Mouse (Mus musculus) left cerebral cortex, adult 11 months (tissue): ENCODE data around the gene Ccser1.

Source experiments
- DNase-seq: peaks from one replicate; pipeline ENCODE4 v3.0.0; 2022; ENCODE audit warnings: low spot score

Gene Ccser1

DNA sequence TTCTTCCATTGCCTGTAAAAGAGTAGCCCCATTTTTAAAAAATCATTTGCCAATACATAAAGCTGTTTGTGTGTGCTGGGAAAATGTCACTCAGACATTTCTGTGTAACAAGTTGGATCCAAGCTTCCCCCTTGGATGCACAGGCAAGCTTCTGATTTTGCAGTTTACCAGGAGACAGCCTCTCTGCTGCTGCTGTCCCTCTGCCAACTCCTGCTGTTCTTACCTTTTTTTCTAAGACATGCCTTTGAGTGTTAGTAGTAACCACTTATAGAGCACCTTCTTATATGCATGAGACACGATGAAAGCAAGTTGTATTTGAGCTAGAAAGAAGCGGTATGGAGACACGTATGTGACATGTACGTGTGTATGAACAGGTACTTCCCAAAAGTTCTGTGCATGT lies 120.3 kb downstream of the Ccser1 start:
- DNase-seq = no peak

DNA sequence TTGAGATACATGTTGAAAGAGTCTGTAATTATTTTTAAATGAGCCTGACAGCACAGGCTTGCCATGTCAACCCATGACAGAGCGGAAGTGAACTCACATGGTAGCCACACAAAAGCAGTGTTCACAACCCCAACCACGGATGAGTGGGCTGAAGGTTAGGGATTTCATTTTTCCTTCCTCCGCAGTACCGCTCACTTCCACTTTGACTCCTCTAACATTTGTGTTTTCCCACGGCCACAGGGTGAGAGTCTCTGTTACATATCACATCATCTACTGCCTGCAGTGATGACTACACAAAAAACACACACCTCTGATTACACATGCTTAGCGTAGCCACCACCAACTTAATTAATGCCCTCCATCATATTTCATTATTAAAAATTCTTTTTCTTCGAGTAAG lies 120.9 kb downstream of the Ccser1 start:
- no peak for DNase-seq

DNA sequence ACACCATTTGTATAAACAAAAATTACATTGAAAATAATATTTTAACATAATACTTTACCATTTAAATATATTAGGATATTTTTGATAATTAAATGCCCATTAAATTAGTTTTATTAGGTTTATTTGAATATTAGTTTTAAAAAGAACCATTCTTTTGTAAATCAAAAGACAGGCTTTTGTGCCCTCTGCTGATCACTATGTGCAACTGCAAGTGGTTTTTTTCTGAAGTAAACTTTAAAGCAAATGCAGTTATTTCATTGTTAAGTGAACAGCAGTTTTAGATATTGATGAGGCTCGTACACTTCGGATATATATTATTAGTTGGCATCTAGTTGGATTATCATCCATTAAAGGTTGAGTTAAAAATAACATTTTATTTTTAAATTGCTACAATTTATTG lies 121.5 kb downstream of the Ccser1 start:
- DNase-seq = no peak

DNA sequence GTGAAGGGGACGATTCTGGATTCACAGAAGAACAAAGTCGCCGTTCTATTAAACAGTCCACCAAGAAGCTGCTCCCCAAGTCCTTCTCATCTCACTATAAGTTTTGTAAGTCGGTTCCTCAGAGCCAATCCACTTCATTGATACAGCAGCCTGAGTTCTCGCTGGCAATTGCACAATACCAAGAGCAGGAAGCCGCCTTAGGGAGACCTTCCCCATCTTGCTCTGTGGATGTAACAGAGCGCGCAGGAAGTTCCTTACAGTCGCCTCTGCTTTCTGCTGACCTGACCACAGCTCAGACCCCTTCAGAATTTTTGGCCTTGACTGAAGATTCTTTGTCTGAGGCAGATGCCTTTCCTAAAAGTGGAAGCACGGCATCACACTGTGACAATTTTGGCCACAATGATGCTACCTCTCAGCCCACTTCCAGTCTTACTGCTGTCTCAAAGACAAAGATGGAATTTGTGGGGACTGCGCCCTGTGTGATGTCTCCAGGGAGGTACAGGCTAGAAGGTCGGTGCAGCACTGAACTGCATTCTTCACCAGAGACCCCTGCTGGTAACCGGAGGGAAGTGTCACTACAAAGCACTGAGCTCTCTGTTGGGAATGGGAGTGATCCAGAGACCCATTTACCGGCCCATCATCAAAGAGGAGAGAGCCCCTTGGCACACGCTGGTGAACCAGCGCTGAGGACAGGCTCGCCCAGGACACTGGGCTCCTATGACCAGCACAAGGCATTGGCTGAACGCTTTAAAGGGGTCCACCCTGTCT lies 131.4 kb downstream of the Ccser1 start:
- DNase-seq = no peak

DNA sequence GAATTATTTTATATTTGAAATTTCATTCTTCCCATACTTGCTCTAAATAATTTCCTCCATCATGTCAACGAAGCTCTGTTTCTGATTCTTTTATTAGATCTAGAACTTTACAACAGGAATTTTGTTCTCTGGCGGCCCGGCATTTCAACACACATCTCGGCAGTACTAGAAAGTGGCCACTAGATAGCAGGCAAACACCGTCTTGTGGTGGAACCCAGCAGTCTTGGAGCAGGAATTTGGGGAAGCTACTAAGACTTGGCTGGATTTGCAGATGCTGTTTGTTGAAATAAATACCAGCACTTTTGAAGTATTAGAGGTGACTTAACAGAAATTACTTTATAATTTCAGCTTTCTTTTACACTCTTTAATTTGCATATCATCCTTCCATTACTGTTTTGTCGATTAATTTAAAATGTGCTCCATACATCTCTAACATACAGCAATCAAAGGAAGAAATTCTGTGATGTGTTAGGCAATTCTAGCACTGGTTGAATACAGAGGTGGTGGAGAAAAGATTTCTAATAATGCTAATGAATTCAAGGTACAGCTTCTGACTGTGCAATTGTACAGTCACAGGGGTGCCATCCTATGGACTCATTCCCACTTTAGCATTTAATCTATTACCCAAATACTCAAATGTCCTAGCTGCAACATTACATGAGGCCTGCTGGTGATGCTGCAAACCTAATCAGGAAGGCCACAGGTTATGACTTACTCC lies 135.9 kb downstream of the Ccser1 start:
- peak; percentile 32 for DNase-seq

DNA sequence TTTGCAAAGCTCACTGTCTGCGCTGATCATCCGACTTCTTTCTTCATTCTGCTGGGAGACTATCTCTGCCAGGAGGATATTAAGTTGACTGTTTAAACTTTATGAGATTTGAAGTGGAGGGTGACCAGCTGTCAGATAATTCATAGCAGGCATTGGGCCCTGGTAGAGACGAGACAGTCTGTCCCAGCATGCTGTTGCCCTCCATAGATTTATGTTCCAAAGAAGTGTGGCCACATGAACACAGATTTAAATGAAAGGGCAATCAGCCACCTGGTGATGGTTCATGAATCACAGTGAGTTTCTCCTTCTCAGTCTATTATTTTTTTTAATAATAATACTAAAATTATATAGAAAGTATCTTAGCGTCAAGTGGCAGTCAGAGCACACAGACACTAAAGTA lies 140.7 kb downstream of the Ccser1 start:
- DNase-seq = no peak

DNA sequence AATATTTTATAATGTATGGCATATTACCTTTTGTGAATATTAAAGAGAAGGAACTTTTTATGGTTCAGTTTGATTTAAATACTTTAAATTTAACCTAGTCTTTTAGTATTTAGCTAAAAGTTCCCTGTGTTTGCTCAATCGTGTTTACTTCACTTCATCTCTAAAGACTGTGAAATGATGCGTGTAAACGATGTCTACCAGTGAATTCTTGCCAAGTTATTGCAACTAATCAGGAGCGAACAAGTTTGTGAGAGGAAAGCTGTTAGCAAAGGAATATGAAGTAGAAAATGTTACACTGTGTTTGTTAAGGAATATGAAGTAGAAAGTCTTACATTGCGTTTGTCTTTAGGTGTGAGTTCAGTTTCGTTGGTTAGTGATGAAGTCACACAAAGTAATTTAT lies 142.2 kb downstream of the Ccser1 start:
- no peak for DNase-seq

DNA sequence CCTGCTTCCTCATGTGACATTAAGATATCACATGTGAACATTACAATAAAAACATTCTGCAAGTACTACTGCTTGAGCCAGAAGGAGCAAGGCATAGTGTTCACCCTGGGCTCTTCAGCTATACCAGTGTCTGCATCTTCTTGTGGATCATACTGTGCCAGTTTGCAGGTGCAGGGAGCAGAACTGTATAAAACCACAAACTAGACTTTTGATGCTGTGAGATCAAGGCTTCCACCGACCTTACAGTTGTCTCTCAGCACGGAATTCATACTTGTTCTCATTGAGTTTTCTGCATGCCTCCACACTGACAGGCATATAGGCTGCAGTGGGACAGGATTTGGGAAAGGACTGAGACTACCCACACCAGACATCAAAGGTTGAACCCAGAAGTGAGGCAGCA lies 146.0 kb downstream of the Ccser1 start:
- DNase-seq = no peak

DNA sequence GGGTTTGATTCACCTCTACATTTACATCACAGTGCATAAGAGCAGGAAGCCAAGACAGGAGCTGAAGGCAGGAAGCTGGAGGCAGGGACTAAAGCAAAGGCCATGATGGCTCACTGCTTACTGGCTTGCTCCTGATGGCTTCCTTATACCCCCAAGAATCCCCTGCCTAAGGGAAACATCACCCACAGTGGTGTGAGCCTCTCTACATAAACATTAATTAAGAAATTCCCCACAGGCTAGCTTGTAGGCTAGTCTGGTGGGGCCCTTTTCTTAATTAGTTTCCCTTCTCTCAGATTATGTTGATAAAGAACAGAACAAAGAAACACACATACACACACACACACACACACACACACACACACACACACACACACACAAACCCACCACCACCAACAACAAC lies 148.9 kb downstream of the Ccser1 start:
- DNase-seq = no peak

DNA sequence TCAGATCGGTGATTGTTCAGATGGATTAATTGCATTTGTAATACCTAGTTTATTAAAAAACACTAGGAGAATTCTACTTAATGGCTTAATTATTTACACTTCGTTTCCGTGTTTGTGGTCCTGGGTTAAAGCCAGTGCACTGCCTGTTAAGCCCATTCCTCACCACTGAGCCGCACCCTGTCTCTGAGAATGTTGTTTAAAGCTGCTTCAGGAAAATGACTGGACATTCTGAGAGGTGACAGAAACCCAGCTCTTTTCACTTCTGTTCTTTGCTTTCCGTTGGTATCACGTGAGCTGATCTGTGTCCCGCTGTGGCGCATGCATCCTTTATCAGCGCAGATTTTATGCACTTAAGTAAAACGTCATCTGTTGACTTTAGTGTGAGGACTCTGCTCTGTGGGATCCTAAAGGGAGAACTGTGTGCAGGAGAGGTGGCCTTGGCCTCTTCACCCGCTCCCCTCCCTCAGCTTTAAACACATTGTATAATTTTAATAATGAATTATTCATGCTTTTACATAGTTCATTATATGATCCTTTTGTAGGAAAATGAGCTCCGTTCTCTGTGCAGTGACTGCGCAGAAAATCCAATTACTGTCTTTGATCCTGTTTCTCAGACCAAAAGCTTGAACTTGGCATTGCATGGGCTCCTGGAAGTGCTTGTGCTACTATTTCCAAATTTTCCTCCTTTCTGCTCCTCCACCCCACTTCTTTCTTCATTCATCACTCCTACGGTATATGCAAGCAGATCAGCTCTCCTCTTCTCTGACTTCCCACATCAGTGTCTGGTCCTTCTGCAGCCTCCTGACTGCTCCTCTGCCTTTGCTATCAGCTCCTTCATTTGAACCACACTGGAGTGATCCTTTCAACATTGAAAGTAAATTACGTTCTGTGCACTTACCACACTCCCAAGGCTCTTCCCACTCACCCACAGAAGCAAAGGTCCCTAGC lies 149.7 kb downstream of the Ccser1 start:
- no peak for DNase-seq

DNA sequence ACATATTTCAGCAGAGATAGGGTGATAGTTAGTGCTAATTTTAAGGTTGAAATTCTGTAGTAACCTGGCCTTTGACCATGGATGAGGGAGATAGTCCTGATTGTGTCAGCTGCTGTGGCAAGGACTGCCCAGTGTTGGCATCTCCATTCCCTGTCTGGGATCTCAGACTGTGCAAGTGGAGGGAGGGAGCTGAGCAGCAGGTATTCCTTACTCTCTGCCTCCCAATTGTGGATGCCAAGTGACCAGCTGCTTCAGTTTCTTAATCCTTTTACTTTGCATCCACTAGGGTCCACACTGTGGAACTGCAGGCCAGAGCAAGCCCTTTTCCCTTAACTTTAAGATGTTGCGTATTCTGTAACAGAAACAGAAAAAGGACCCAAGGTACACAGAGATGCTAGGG lies 154.3 kb downstream of the Ccser1 start:
- DNase-seq = no peak

DNA sequence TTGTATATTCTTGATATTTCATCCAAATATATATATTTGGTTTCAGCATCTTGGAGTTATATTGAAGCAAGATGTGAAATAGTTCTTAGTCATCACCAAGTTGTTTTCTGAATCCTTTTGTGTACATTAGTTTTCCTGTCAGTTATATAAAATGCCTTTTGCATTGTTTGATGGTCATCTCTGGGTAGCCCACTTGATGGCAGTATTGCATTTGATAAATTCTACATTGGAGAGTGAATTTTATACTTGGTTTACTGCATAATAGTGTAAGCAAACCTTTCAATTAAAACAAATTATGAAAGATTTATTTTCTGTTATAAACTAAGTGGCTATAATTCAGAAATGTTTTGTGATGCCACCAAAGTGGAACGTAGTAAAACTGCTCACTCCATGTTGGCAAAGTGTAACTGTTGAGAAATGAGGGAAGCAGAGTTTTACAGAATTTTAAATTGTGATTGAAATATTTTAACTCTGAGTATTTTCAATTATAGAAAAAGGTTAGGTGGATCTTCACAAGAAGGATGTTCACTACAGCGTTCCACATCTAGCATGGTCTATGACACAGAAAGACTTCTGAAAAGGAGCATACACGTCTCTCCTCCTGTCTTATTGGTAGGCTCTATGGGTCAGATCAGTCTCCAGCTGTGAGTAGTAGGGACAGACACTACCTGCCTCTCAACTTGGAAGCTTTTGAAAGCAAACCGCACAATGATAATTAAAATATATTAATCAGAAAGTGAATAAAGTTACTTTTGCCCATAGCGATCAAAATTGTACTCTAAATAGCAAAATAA lies 167.1 kb downstream of the Ccser1 start:
- DNase-seq = peak; percentile 28

DNA sequence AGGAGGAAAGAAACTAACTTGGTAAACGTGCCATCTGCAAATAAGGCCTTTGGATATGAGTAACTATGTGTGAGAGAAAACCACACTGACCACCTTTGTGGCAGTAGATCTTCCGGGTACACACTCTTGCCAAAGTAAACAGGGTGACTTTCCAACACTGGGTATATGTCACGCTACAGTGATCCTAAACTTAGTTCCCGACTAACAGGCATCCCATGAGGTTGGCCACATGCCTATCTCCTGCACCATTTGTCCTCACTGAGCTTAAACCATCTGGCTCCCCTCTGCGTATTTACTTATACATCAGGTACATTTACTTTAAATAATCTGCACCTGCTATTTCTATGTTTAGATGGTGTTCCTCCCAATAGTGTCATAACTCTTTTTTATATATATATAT lies 183.6 kb downstream of the Ccser1 start:
- no peak for DNase-seq

DNA sequence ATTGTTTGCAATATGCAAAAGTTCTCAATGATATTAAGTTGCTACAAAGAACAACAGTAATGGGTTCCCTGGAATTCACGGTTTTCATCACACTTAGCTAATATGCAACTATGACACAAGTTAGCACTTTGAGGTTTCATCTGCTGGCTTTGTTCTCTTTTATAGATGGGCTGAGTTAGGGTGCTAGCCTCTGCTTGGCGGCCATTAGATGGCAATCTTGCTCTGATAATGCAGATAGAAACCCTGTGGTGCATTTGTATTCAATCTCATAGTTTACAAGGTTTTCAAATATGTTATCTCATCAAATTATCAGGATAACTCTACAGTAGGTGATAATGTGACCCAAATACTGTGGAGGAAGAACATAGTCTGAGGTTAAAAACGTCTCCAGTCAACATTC lies 202.4 kb downstream of the Ccser1 start:
- DNase-seq = peak; percentile 8

DNA sequence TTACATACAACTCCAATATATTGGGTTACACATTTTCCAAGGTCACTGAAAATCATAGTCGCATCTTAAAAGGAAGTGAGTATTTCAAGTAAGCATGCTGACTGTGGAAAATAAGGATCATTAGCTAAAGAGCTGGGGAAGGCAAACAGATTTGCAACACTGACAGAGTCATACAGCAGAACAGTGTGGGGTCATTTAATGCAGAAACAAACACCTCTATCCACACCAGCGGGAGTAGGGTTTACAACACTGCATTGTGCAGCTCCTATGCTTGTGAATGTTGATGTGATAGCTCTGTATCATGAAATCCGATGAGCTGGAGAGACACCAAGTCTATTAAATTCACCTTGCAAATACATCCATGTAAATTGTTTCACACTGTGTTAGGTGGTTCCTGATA lies 202.9 kb downstream of the Ccser1 start:
- no peak for DNase-seq

DNA sequence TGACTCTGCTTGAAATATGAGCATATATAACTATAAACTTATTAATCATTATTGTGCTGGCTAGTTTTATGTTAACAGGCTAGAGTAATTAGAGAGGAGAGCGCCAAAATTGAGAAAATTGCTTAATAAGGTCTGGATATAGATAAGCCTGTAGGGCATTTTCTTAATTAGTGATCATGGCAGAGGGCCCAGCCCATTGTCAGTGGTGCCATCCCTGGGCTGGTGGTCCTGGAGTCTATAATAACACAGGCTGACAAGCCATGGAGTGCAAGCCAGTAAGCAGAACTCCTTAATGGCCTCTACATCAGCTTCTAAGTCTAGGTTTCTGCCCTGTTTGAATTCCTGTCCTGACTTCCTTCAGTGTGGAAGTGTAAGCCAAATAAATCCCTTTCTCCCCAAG lies 206.9 kb downstream of the Ccser1 start:
- DNase-seq = no peak

DNA sequence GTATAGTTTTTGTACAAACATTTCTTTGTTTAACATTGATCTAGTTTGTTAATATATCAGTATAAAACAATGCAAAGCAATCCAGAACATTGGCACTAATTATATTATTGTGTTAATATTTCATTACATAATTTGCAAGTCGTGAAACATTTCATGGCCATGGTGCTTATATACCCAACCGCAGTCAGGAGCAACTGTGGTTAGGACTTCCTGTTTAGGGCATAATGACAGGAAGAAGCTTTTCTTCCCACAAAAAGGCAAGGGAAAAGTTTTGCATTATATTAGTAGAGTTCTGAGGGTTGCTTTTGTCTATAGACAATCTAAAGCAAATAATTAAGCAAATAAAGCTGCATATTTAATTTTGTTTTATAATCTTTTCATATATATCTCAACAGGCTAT lies 247.4 kb downstream of the Ccser1 start:
- no peak for DNase-seq

DNA sequence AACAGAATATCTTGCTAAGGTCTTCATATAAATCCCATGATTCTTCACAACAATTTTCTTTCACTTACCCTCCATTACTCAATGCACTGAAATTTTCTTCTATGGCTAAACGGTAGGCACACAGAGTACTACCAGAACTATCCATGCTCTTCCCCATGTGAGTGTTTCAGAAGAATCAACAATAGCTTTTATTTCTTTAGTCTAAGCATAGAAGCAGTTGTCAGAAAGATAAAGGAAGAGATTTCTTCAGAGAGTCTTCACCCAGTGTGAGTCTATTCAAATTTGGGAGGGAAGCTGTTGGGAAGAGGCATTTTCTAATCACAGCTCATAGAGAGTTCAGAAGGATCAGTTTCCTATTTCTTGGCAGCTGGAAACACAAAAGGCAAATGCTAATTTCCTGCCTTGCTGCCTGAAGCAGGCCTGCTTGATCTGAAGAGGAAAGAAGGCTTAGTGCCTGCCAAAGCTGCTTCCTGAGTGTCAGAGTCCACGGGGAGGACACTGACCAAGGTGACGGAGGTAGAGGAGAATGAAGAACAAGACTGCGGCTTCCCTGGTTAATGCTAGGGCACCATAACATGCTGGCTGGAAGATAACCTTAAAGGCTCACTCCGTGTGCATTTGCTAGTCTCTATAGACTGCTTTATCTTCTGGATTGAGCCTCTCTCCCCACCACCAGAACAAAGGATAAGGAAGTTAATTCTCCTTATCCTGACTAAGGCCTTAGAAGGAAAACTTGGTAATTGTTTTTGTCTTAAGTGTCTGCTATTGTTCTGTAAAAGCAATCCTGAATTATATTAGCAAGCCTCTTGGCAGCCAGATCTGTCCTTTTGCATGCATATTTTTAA lies 251.0 kb downstream of the Ccser1 start:
- DNase-seq = no peak

DNA sequence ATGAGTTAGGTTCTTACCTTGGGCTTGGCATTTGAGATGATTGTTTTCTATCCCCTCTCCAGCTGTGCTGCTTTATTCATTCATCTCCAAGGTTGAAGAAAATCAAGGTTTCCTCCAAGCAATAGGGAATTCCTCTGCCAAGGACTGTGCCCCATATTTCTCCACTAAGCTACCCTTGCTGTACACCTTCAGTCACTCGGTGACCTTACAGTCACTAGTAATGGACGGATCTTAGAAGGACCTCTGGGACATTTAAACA lies 251.5 kb downstream of the Ccser1 start:
- DNase-seq = no peak

DNA sequence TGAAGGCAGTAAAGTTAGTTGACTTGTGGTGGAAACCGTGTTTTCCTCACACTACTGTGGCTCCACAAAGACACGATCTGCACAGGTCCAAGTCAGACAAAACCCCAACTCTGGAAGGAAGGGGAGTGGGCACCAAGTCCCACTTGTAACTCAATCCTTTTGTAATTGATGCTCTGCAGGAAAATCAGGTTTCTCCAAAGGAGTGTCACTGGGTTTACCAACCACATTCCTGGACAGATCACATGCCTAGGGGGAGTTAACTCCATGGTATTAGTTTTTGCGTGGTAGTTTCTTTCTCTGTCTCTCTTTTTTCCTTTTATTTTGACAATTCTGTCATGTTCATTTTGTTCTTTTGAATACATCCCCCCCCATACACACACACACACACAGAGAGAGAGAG lies 252.0 kb downstream of the Ccser1 start:
- DNase-seq = no peak

DNA sequence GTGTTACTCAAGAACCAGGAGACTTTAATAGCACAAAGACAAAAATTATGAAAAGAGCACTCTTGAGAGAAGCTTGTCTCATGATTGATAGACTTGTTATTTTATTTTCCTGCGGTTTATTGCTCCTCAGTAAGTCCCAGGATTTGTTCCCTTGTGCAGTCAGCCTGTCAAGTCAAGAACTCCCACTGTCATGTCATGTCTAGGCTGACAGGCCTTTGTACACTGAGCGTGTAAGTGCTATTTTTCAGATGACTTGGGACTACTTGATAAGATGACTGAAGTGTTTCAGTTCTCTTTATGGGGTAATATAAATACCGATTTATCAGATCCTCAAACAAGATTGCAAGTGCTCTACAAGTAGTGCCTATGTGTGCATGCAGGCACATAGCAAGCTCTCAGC lies 252.6 kb downstream of the Ccser1 start:
- DNase-seq = no peak
